Mouse (Mus musculus) megakaryocyte, adult 5-6 weeks (primary cell): ENCODE measurements around the gene Klc4. TPM values are rescaled to one million over a fixed set of nuclear protein-coding genes. Genes with fewer than 3 reads are reported as not detected.

Experiments
- ATAC-seq: 2 replicates; pipeline ENCODE4 v1.8.0; 2016; ENCODE audit warnings: mild to moderate bottlenecking, inconsistent platforms; ENCODE audit not compliant: poor library complexity, severe bottlenecking
- total RNA-seq, 2 experiments: library from RNA; stranded (forward) in 1 of 2; stranded (reverse) in 1 of 2; fragments of 153-499, 151-499 nt in 1 of 2; fragments of 221-1000, 200-1000 nt in 1 of 2; gene quantifications; 2 replicates each; pipeline versions ENCODE4 v1.2.3 to v1.2.4; 2015 to 2017

The Klc4 gene
- total RNA-seq (2015) = 3.5 and 4.9 TPM in 2 replicates
- total RNA-seq (2017) = 13.1 and 15.0 TPM in 2 replicates

GRCm38 (mm10) chr17:46645561-46646321, at the start of gene Klc4, which contains the start of gene Mrpl2:
Gene Klc4, minus strand, starts transcription at chr17:46646022.
Gene Mrpl2, plus strand, starts transcription at chr17:46646229.
- peak; percentile 89 for ATAC-seq

- no peak for ATAC-seq
Observed at GRCm38 (mm10) chr17:46694517-46695063, 48.8 kb upstream of the Klc4 start.

GRCm38 (mm10) chr17:46691390-46691789, 45.6 kb upstream of the Klc4 start:
- ATAC-seq = no peak

- no peak for ATAC-seq
Observed at GRCm38 (mm10) chr17:46690665-46691064, 44.8 kb upstream of the Klc4 start.

- no peak for ATAC-seq
Observed at GRCm38 (mm10) chr17:46685913-46686312, 40.1 kb upstream of the Klc4 start.

- ATAC-seq = no peak
Observed at GRCm38 (mm10) chr17:46682654-46683389, 37.0 kb upstream of the Klc4 start.

- ATAC-seq = no peak
Observed at GRCm38 (mm10) chr17:46681466-46682118, 35.8 kb upstream of the Klc4 start.

GRCm38 (mm10) chr17:46680760-46681373, 35.0 kb upstream of the Klc4 start, which contains the start of gene Klhdc3:
Gene Klhdc3, minus strand, starts transcription at chr17:46680914.
- peak; percentile 97 for ATAC-seq

GRCm38 (mm10) chr17:46679843-46680759, 34.3 kb upstream of the Klc4 start:
- peak; percentile 6; the same call in 1 of the 2 replicates for ATAC-seq

- ATAC-seq = no peak
Observed at GRCm38 (mm10) chr17:46678911-46679310, 33.1 kb upstream of the Klc4 start.

- ATAC-seq = no peak
Observed at GRCm38 (mm10) chr17:46678416-46678815, 32.6 kb upstream of the Klc4 start, which contains the start of gene Mea1. Gene Mea1, plus strand, starts transcription at chr17:46678793.

GRCm38 (mm10) chr17:46674530-46675283, 28.9 kb upstream of the Klc4 start:
- ATAC-seq = no peak

- peak; percentile 99 for ATAC-seq
Observed at GRCm38 (mm10) chr17:46673850-46674529, 28.2 kb upstream of the Klc4 start, which contains the start of gene Rrp36. Gene Rrp36, minus strand, starts transcription at chr17:46674352.

- no peak for ATAC-seq
Observed at GRCm38 (mm10) chr17:46669911-46670310, 24.1 kb upstream of the Klc4 start.

- no peak for ATAC-seq
Observed at GRCm38 (mm10) chr17:46667712-46668111, 21.9 kb upstream of the Klc4 start.

- ATAC-seq = no peak
Observed at GRCm38 (mm10) chr17:46662730-46663129, 16.9 kb upstream of the Klc4 start.

- ATAC-seq = no peak
Observed at GRCm38 (mm10) chr17:46661981-46662380, 16.2 kb upstream of the Klc4 start.

- no peak for ATAC-seq
Observed at GRCm38 (mm10) chr17:46661351-46661750, 15.5 kb upstream of the Klc4 start.
